Mouse (Mus musculus) CH12.LX (cell line): Measurements from ENCODE around the gene Nrp2.

Experiments used
- CTCF ChIP-seq, 2 experiments: IDR thresholded peaks in 1 of 2; conservative IDR thresholded peaks in 1 of 2; 2 replicates each; pipeline ENCODE4 v1.5.1; 2011 to 2012; ENCODE audit warnings: low read depth in 2 of 2, low read length in 2 of 2, improper control_type of control experiment in 1 of 2, inconsistent platforms in 1 of 2, mild to moderate bottlenecking in 1 of 2, moderate library complexity in 1 of 2
- MXI1 ChIP-seq: IDR thresholded peaks from 2 replicates; pipeline ENCODE4 v1.6.1; 2011; ENCODE audit warnings: mild to moderate bottlenecking, low read depth, low read length, improper control_type of control experiment

- TF ChIP-seq CTCF (conservative IDR thresholded peaks at IDR 0.05 in 1 of 2, IDR thresholded peaks at IDR 0.05 in 1 of 2; ENCODE audit: low read depth in 2 of 2, low read length in 2 of 2) (no peak), MXI1 (peak; percentile 52)
These were observed 2.5 kb downstream of the Nrp2 start for GRCm38 (mm10) chr1:62705517-62705981.
